Mouse (Mus musculus) splenic B cell, adult 2 months (primary cell): ENCODE measurements around the gene Pink1.
"Not testable (repeated sequence)": the region's sequence is repeated elsewhere in the genome, so short reads cannot be mapped to it uniquely, and the experiment has no call there.

Experiments used
- DNase-seq: peaks from one replicate; pipeline ENCODE4 v3.0.0-alpha.2; 2011; ENCODE audit warnings: low read depth, low spot score
- H3K27me3 ChIP-seq: 2 replicates; pipeline ENCODE4 v1.6.1; 2012; ENCODE audit warnings: mild to moderate bottlenecking, low read length, moderate library complexity, mixed read lengths; ENCODE audit not compliant: control insufficient read depth, poor library complexity, insufficient read depth, severe bottlenecking
- H3K36me3 ChIP-seq: 2 replicates; pipeline ENCODE4 v1.6.1; 2012; ENCODE audit warnings: mild to moderate bottlenecking, low read length, moderate library complexity, mixed read lengths; ENCODE audit not compliant: control insufficient read depth, poor library complexity, insufficient read depth, severe bottlenecking

Pink1 gene

DNA sequence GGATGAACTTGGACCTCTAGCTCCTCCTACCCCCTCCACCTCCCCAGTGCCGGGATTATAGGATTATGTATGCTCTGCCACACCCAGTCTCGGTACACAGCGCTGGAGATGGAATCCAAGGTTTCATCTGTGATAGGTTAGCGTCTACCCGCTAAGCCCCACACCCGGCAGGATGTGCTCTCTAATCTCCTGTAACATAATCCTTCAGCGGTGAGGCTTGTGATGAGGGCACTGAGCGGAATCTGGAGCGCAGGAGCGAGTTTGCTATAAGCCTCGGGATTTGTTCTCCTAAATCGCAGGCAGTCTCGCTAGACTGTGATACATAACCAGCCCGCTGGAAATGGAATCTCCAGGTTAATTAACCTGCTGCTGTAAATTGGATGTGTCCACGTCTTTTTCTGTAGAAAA, 4.2 kb upstream of the Pink1 start:
- Histone ChIP-seq H3K27me3 (no peaks in the 10 kb centered on the region), H3K36me3 (no peaks in the 10 kb centered on the region)
- DNase-seq, result no peak

DNA sequence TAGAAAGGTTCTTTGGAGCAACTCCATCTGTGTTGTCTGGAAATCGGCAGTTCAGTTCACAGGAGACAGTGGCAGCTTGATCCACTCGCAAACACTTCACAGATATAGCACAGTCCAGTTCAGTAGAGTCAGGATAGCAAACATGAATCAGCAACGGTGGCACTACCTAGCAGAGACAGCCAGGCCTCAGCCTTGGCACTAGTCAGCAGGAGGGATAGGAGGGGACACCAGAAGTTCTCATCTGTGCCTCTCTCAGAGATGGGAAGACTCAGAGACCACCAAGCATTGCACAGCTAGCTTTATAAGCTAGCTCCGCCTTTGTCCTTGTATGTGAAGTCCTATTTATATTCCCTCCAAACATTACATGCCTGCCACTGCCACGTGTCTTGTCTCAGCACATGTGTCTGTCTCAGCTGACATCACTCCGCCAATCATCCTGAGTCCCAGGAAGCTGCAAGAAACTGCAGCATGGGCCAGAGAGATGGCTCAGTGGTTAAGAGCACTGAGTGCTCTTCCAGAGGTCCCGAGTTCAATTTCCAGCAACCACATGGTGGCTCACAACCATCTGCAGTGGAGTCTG, 1.9 kb upstream of the Pink1 start:
- Histone ChIP-seq H3K27me3 (no peaks in the 10 kb centered on the region), H3K36me3 (no peaks in the 10 kb centered on the region)
- peak; percentile 39 for DNase-seq

DNA sequence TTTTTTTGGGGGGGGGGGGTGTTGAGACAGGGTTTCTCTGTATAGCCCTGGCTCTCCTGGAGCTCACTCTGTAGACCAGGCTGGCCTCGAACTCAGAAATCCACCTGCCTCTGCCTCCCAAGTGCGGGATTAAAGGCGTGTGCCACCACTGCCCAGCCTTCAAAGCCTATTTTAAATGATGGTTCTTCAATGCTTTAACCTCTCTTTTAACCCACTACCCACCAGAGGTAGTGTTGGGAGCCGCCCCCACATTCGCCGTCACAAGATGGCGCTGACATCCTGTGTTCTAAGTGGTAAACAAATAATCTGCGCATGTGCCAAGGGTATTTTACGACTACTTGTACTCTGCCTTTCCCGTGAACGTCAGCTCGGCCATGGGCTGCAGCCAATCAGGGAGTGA, 1.0 kb upstream of the Pink1 start:
- H3K27me3 ChIP-seq, H3K36me3 ChIP-seq: not testable (repeated sequence)
- DNase-seq, result peak; percentile 49

DNA sequence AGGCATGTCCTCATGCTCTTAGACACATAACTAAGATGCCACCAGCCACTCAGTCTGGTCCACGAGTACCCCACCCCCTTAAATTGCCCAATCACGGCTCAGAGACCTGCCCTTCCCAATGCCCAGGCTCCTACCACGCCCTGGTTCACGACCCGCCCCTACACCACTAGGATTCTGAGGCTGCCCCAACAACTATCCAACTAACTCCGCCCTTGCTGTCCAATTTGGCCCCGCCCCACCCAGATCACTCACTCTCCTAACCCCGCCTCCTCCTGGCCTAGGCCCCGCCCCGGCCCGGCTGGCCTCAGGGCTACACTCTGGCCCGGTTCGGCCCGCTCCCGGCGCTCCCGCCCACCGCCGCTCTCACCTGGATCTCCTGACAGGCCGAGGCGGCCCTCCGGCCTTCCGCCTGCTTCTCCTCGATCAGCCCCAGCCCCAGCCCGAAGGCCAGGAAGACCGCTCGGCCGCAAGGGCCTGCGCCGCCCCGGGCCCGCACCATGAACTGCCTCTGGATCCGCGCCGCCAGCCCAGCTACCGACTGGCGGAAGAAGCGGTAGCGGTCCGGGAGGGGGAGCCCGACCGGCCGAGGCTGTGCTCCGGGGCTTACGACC, 536 bp downstream of the Pink1 start:
- Histone ChIP-seq H3K27me3 (no peaks in the 10 kb centered on the region), H3K36me3 (no peaks in the 10 kb centered on the region)
- DNase-seq, result peak; percentile 93

DNA sequence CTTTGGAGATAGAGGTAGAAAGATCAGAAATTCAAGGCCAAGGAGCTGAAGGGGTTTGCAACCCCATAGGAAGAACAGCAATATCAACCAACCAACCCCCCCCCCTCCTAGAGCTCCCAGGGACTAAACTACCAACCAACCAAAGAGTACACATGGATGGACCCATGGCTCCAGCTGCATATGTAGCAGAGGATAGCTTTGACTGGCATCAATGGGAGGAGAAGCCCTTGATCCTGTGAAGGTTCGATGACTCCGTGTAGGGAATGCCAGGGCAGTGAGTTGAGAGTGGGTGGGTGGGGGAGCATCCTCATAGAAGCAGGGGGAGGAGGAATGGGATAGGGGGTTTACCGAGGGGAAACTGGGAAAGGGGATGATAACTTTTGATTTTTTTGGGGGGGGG, 1.7 kb downstream of the Pink1 start:
- no peak for DNase-seq
- Histone ChIP-seq H3K27me3 (no peaks in the 10 kb centered on the region), H3K36me3 (no peaks in the 10 kb centered on the region; the same call in 1 of the 2 replicates)

DNA sequence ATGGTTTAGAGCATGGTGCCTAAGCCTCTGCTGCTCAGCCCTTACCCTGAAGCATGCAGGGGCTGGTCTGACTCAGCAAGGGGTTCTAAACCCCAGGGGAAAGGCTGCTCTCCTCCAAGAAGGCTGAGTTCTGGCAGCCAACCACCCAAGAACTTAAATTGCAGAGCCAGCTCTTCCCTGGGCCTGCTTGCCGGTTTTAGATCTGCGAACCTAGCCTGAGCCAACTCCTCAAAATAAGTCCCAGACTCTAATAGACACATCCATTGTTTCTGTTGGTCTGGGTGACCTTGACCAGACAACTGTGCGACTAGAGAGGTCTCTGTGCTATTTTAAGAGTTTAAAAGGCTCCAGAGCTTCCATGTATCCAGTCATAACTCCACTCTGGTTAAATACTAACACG, 2.4 kb downstream of the Pink1 start:
- no peaks in the 10 kb centered on the region; the same call in 1 of the 2 replicates for H3K36me3 ChIP-seq
- no peak for DNase-seq
- H3K27me3 ChIP-seq, result no peaks in the 10 kb centered on the region

DNA sequence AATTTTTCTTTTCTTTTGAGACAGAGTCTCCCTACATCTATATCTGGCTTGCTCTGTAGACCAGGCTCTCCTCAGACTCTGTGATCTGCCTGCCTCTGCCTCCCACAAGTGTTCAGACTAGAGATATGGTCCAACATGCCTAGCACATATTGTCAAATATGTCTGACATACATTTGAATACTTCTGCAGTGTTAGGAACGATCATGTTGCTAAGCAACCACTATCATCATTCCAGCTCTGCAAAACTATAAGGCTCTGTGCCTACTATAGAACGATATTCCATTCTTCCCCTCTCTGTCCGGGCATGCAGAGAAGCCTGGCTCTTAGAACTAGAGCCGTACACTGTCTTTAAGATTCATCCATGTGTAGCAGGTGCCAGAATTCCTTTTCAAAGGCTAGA, 3.4 kb downstream of the Pink1 start:
- no peaks in the 10 kb centered on the region; the same call in 1 of the 2 replicates for H3K36me3 ChIP-seq
- DNase-seq, result no peak
- H3K27me3 ChIP-seq, result no peaks in the 10 kb centered on the region

DNA sequence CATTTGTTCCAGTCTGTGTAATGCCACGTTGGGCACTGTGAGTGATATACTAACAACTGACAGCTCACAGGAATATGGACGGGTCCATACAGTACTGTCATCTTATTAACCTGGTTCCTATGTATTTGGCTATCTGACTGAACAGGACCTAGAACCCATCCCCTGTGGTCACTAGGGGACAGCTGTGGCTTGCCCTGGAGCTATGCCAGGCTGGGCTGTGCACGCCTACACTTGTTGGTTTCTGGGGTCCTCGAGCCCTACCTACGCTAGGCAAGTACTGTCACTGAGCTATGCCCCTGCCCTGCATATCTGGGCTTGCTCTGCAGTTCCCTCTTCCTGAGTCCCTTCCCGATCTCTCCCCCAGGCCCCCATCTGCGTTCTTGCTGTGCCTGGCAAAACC, 4.6 kb downstream of the Pink1 start:
- Histone ChIP-seq H3K36me3 (peaks cover 2% of the 10 kb centered on the region; the same call in 1 of the 2 replicates), H3K27me3 (no peaks in the 10 kb centered on the region)
- no peak for DNase-seq

DNA sequence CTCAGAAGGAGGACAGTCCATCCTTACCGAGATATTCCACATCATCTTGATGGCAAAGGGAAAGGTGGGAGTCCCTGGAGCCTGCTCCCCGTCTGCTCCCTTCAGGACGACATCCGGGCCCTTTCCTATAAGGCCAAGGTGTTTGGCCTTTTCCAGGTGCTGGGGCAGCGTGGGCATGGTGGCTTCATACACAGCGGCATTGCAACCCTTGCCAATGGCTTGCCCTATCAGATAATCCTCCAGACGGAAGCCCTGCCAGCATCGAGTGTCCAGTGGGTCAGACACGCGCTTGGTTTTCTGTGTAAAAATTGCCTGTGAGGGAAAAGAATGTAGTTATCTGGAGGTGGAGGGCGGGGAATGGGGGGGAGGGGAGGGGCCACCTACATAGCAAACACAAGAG, 5.4 kb downstream of the Pink1 start:
- Histone ChIP-seq H3K27me3 (no peaks in the 10 kb centered on the region), H3K36me3 (peaks cover 2% of the 10 kb centered on the region; the same call in 1 of the 2 replicates)
- DNase-seq, result no peak

DNA sequence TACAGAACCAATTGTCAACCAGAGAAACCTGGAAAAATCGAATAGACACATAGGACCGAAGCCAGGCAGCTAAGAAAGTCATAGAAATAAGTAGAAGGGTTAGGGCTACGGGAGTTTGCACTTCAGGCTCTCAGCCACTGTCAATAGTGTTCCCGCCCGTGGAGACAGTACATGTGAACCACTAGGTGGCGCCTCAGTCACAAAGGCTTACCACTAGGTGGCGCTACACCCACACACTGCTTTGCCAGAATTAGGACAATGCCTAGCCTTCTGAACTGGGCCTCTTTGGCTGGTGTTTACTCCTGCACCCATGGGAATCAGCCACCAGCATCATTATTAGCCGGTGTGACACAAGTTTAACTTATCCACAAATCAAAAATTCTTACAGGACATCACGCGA, 6.6 kb downstream of the Pink1 start:
- no peaks in the 10 kb centered on the region for H3K27me3 ChIP-seq
- peak; percentile 91 for DNase-seq
- peaks cover 4% of the 10 kb centered on the region for H3K36me3 ChIP-seq

DNA sequence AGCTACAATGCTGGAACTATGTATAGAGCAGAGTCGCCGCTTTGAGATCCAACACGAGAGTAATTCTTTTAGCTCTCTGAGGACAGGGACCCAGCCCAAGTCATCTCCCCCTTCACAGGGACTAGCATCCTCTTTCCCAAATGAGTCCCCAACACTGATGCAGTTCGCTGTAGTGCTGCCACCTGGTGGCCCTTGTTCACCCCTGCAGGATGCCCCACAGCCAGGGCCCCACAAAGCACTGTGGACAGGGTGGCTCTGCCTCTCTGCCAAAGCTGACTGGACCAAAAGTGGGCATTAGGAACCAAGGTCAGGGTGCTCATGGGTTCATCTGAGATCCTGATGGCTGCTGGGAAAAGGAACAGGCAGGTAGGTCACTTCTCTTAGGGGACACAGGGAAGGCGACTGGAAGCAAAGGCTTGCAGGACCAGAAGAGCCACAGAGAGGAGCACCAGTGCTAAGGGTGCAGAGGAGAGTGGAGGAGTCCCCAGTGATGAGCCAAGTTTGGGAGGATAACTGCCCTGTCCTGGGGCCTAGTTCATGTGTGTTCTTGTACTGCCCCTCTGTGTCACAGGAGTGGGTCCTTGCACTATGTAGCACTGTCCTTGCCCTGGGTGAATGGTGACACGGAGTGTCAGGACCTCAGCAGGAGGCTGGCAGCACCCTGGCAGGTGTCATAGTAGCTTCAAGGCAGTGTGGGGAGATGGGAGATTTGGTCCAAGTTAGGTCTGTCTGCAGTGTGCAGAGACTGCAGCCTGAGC, 7.4 kb downstream of the Pink1 start:
- Histone ChIP-seq H3K27me3 (no peaks in the 10 kb centered on the region), H3K36me3 (peaks cover 5% of the 10 kb centered on the region)
- peak; percentile 74 for DNase-seq

DNA sequence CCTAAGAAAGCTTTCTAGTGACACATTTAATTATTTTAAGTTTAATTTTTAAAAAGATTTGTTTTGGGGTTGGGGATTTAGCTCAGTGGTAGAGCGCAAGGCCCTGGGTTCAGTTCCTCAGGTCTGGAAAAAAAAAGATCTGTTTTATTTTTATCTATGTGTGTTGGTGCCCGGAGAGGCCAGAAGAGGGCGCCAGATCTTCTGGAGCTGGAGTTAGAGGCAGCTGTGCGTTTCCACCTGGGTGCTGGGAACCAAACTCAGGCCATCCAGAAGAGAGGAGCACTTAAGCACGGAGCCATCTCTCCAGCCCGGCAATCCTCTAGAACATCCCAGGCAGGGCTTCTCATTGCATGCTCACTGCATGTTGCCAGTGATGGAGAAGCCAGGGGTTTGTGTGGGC, 9.7 kb downstream of the Pink1 start:
- H3K36me3 ChIP-seq, result peaks cover 8% of the 10 kb centered on the region
- no peaks in the 10 kb centered on the region for H3K27me3 ChIP-seq
- DNase-seq, result no peak

DNA sequence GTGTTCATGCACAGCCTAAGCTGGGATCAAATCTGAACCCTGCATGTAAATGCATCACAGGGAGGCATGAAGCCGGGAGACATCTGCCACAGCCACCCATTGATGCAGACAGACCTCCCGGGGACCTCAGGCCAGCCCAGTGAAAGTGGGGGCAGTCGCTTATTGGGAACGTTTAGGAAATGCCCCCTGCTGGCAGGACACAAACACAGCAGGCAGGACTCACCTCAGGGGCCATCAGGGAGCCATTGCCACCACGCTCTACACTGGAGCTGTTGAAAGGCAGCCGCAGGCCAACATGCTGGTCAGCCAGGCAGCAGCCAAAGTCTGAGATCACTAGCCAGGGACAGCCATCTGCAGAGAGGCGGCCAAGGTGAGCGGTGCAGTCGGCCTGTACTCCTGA, 10.3 kb downstream of the Pink1 start:
- no peaks in the 10 kb centered on the region for H3K27me3 ChIP-seq
- peaks cover 8% of the 10 kb centered on the region for H3K36me3 ChIP-seq
- DNase-seq, result peak; percentile 48

DNA sequence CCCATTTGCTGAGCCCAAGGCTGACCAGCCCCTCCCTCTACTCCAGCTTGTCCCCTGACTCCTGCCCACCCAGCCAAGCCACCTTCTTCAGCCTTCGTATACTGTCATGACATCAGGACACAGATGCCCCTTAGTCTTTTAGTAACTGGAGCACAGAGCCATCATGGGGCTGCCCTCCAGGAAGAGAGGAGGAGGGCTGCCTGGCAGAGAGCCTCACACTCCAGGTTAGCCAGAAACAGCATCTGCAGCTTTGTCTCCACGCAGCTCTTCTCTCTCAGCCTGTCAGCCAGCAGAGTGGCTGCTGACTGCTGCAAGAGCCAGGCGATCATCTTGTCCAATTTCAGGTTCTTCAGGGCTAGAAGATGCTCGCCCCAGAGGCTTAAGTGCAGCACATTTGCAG, 12.3 kb downstream of the Pink1 start:
- Histone ChIP-seq H3K36me3 (peaks cover 8% of the 10 kb centered on the region), H3K27me3 (no peaks in the 10 kb centered on the region)
- DNase-seq, result no peak

DNA sequence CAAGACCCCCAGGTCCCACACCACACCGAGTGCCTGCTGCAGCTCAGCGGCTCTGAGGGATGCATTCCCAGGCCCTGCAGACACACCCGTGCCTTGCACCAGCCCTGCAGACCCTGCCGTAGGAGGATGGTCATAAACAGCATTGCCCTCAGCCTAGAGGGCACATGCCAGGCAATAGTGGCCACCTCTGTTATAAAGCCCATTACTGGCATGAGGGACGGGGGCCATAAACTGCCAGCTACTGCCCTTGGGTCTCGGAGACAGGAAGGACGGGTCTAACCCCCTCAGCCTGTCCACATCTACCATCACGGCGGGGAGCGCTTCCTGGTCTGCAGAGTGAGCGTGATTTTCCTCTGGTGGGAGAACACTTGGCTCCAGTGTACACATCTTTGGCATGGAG, 13.1 kb downstream of the Pink1 start:
- no peak for DNase-seq
- Histone ChIP-seq H3K36me3 (peaks cover 8% of the 10 kb centered on the region), H3K27me3 (no peaks in the 10 kb centered on the region)
